Mouse (Mus musculus) stomach, postnatal 0 days (tissue): ENCODE measurements around the gene Tsnaxip1.

Experiments used
- CTCF ChIP-seq: IDR thresholded peaks from 2 replicates; pipeline ENCODE4 v1.5.1; 2016; ENCODE audit warnings: antibody characterized with exemption, low read depth, mild to moderate bottlenecking, moderate library complexity
- EP300 ChIP-seq: optimal IDR thresholded peaks from 2 replicates; pipeline ENCODE3; 2016; ENCODE audit warnings: antibody characterized with exemption

GRCm38 (mm10) chr8:105892432-105892831 is 64.9 kb downstream of the Tsnaxip1 start:
- peak; percentile 73 for TF ChIP-seq CTCF
- no peak for TF ChIP-seq EP300
